Mouse (Mus musculus) heart, adult 9 months (tissue): ENCODE measurements around the gene Sertad2.
A peak's percentile ranks its signal among the peaks of the same experiment; 100 is the strongest.

ENCODE experiments used
- DNase-seq, 2 experiments: peaks; one replicate each; pipeline ENCODE4 v3.0.0; 2022; ENCODE audit warnings: low spot score in 2 of 2

Sertad2 gene

GRCm38 (mm10) chr11:20644166-20644565 is 101.1 kb downstream of the Sertad2 start:
- no peak for DNase-seq

DNA sequence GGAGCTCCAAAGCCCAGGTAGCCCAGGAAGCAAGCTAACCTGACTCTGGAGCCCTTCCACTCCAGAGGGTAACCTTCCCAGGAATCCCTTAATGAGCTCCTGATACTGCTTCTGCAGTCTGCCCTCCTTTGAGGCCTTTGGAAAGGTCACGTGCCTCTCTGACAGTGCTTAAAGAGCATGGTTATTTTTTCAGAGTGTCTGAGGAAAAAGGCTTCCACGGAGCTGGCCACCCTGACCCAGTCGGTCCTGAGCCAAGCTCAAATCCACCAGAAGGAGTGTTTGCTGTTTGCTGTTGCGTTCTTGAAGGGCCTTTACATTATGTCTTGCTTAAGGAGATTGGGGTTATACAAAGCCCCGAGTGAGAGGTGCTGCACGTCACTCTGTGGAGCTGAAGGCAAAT is 101.8 kb downstream of the Sertad2 start:
- DNase-seq = no peak

DNA sequence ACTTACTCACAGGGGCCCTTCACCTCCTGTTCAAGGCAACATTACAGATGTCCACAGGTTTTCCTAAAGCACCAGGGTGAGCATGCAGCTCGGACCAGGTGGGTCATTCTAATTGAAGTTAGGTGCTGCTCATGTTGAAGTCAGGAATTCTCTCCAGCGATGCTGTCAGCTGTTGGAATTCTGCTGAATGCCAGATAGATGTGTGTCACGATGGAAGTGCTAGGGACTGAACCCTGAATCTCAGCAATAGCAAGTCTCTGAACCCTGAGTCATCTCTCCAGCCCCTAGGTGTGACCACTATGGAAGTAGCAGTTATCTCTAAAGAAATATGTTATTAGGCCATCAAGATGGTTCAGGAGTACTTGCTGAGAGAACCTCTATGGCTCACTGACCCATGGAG is 102.5 kb downstream of the Sertad2 start:
- DNase-seq = no peak

GRCm38 (mm10) chr11:20646142-20646541 is 103.1 kb downstream of the Sertad2 start:
- no peak for DNase-seq

- no peak for DNase-seq
Observed at GRCm38 (mm10) chr11:20646986-20647726, 104.1 kb downstream of the Sertad2 start.

DNA sequence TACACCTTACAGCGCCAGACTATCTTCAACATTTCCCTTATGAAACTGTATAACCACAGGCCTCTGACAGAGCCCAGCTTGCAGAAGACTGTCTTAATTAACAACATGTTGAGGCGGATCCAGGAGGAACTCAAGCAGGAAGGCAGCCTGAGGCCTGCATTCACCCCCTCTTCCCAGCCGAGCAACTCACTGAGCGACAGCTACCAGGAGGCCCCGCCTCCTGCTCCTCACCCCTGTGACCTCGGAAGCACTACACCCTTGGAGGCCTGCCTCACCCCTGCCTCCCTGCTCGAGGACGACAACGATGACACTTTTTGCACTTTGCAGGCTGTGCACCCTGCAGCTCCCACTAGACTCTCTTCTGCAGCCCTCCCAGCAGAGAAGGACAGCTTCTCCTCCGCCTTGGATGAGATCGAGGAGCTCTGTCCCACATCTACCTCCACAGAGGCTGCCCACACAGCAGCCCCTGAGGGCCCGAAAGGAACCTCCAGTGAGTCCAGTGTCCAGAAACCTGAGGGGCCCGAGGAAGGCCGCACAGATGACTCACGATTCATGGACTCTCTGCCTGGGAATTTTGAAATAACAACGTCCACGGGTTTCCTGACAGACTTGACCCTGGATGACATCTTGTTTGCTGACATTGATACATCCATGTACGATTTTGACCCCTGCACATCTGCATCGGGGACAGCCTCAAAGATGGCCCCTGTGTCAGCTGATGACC is 105.0 kb downstream of the Sertad2 start:
- DNase-seq = no peak

DNA sequence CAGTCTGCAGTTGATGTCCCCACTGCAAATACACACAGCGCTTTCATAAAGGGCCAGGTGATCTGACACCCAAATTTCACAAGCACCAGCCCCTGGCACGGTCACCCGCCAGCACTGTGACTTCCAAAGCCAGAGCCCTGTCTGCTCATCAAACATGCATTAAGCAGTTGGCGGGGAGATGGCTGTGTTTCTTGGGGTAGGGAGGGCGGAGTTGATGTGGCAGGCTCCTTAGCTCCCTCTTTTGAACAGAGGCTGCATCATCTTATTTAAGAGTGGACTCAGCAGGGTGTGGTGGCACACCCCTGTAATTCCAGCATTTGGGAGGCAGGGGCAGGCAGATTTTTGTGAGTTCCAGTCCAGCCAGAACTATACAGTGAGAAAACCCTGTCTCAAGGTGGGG is 106.4 kb downstream of the Sertad2 start:
- no peak for DNase-seq

GRCm38 (mm10) chr11:20650006-20650639 is 107.1 kb downstream of the Sertad2 start:
- no peak for DNase-seq

GRCm38 (mm10) chr11:20651166-20651565 is 108.1 kb downstream of the Sertad2 start:
- DNase-seq = no peak

DNA sequence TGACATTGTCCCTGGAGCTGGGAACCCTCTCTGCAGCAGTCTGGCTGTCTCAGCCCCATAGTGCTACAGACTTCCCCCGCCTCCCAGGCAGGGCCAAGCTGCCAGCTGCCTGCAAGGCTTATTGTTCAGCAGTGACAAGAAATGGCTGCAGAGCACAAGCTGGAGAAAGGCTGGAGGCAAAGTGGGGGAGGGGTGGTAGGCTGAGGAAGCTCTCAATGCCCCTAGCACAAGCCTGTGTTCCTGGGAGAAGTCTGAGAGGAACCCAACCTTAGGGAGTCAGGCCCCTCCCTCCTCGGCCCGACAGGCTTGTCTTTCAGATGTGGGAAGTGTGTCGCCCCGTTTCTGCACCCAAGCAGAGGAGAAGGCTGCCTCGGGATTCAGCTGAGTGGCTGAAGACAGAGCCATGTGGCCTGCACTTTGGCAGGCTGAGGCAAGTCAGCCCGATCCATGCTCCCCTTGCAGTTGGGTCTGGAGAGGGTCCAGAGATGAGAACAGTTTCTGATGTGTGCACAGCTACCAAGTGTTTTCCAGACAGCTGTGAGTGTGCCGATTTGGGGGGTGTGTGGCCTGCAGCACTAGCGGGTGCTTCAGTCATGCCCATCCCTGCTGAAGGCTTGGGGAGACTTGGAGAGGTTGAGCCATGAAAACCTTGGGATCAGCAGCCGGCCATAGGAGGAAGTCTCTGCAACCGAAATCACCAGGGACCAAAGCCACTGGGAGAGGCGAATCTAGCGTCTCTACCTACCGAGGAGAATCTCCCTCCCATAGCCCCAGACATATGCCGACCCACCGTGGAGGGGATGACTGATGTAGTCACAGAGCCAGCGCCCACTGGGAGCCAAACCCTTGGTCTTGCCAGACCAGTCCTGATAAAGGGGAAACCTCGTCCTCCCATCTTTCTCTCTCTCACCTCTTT is 113.0 kb downstream of the Sertad2 start:
- peak; percentile 26 to 41 for DNase-seq

GRCm38 (mm10) chr11:20656711-20657057 is 113.6 kb downstream of the Sertad2 start:
- no peak for DNase-seq

DNA sequence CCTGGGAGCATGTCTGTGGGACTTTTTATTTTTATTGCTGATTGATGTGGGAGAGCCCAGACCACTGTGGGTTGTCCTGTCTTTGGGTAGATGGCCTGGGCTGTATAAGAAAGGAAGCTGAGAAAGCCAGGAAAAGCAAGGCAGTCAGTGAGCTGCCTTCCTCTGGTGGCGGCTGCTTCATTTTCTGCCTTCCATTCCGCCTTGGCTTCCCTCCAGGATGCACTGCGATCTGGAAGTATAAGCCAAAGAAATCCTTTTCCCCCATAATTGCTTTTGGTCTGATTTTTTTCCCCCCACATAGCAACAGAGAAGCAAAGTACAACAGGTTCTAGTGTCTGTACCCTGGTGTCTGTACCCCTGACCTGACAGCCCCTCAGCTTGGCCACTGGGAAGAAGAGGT is 116.0 kb downstream of the Sertad2 start:
- DNase-seq = no peak

GRCm38 (mm10) chr11:20660111-20661097 is 117.4 kb downstream of the Sertad2 start:
- DNase-seq = no peak

- peak in 1 of 2 experiments; percentile 37 for DNase-seq
Observed at GRCm38 (mm10) chr11:20661652-20662051, 118.6 kb downstream of the Sertad2 start.

GRCm38 (mm10) chr11:20662811-20663210 is 119.8 kb downstream of the Sertad2 start:
- no peak for DNase-seq

DNA sequence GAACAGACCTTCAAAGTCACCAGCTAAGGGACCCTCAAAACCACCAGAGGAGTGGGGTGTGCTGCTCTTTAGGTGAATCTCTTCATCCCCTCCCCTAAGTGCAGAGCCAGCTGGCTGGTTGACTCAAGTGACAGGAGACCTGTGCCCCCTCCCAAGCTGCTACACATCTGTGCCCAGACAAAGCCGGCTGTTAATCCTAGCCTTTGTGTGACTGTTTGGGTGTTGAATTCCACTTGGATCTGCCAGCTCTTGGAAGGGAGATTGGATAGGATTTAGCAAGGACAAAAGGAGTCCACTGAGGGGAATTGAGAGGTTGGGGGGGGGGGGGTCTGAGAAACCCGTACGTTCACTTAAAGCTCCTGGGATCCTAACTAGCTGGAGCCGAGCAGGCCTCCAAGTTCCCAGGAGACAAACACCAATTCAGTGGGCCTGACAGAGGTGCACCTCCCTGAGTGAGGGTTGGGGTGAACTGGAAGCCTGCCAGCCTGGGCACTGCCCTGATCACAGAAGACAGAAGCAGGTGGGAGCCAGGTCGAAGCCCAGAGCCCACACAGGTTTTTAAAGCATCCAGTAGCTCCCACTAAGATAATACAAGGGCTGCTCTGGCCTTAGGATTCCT is 120.6 kb downstream of the Sertad2 start:
- DNase-seq = no peak

DNA sequence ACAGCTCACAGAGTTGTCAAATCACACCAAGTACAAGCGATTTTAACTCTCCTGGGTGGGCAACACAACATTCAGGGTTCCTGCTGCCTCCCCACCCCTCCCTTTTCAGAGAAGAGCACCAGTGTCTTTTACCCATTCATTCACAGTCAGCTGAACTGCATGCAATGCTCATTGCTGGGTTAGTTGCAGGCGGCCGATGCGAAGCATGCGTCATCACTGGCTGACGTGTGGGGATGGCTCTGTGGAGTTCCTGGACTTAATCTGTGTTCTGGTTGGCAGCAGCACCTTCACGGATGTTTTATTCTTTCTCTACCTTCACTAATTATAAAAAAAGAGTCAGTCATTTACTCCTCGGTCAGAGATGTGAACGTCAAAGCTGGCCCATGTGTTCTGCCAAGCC is 121.8 kb downstream of the Sertad2 start:
- no peak for DNase-seq

- no peak for DNase-seq
Observed at GRCm38 (mm10) chr11:20671789-20672392, 128.8 kb downstream of the Sertad2 start.

DNA sequence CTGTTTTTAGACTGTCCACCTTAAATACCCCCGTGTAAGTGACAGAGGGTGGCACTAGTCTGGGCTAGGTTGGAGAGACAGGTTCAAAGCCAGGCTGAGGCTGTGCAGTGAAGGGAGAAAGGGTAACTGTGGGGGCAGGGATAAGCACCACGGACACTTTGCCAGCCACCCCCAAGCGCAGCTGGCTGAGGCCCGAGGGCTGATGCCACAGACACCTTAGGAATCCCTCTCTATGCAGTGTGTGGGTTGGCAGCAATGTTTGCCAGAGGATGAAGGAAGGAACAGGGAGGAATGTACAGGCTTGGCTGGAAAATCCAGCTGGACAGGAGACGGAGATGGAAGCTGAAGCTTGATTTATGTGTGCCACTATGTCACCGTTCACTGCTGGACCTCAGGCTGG is 129.5 kb downstream of the Sertad2 start:
- DNase-seq = no peak

- no peak for DNase-seq
Observed at GRCm38 (mm10) chr11:20679396-20679795, 136.3 kb downstream of the Sertad2 start.
